Mouse (Mus musculus) forebrain, embryonic 16.5 days (tissue): ENCODE measurements at regions not wholly inside any gene's neighbourhood (a gene's known extent, or its start where the extent isn't known, plus 50 kb on each side); places are given as distances from the start of the nearest gene placed in this dataset.

ENCODE experiments used
- ATAC-seq: fragments of 200-750 bp; cut with Nextera tagmentation; 2 replicates; pipeline ENCODE4 v1.8.0; 2017; ENCODE audit warnings: mild to moderate bottlenecking, moderate library complexity
- H3K27ac ChIP-seq: fragments of 300-500 bp; sonication (generic); 2 replicates; pipeline ENCODE4 v1.5.1; 2014; ENCODE audit warnings: low read length, control low read depth
- H3K27me3 ChIP-seq: fragments of 300-500 bp; sonication (generic); replicated peaks from 2 replicates; pipeline ENCODE4 v1.6.1; 2014; ENCODE audit warnings: low read length; ENCODE audit not compliant: control insufficient read depth, insufficient read depth
- H3K36me3 ChIP-seq: fragments of 300-500 bp; sonication (generic); 2 replicates; pipeline ENCODE4 v1.6.1; 2014; ENCODE audit not compliant: control insufficient read depth, insufficient read depth
- H3K4me1 ChIP-seq: fragments of 300-500 bp; sonication (generic); replicated peaks from 2 replicates; pipeline ENCODE4 v1.6.1; 2014; ENCODE audit warnings: low read length; ENCODE audit not compliant: control insufficient read depth, insufficient read depth
- H3K4me2 ChIP-seq: fragments of 300-500 bp; sonication (generic); 2 replicates; pipeline ENCODE4 v1.6.1; 2014; ENCODE audit warnings: mild to moderate bottlenecking, low read length, control low read depth
- H3K4me3 ChIP-seq: fragments of 300-500 bp; sonication (generic); replicated peaks from 2 replicates; pipeline ENCODE4 v1.5.1; 2014; ENCODE audit warnings: mild to moderate bottlenecking, low read length, control low read depth
- H3K9ac ChIP-seq: fragments of 300-500 bp; sonication (generic); replicated peaks from 2 replicates; pipeline ENCODE4 v1.6.1; 2014; ENCODE audit warnings: low read depth, low read length, control low read depth
- H3K9me3 ChIP-seq: fragments of 300-500 bp; sonication (generic); 2 replicates; pipeline ENCODE4 v1.6.1; 2016; ENCODE audit warnings: low read length; ENCODE audit not compliant: control insufficient read depth
- WGBS: fragments of 180-500 bp; shearing (Covaris S2); extraction: QIAGEN DNeasy Blood & Tissue Kit; methylation state at CpG from one replicate; pipeline ENCODE4 v1.1.7; 2014; 5-methylcytosine and 5-hydroxymethylcytosine counted together

- H3K27ac ChIP-seq: no peak overlapping the region
- 0 out of 2 replicates have a peak, but pooled peaks have one; percentile 54 for ATAC-seq
- H3K27me3 ChIP-seq: no peaks in the 10 kb centered on the region
- H3K4me2 ChIP-seq: no peak overlapping the region
- H3K4me1 ChIP-seq: no peaks in the 10 kb centered on the region
- H3K36me3 ChIP-seq: no peaks in the 10 kb centered on the region
- H3K4me3 ChIP-seq: no peak overlapping the region
- H3K9ac ChIP-seq: no peak overlapping the region
- H3K9me3 ChIP-seq: no peaks in the 10 kb centered on the region
- 39% methylated on average over 7 of the region's 7 CpGs for WGBS
Measured at GRCm38 (mm10) chr4:89621260-89621659, 58.0 kb upstream of the Dmrta1 start.

- 48% methylated on average over 1 of the region's 1 CpGs for WGBS
- H3K27ac ChIP-seq: no peak overlapping the region
- H3K4me2 ChIP-seq: no peak overlapping the region
- no peaks in the 10 kb centered on the region for H3K9me3 ChIP-seq
- no peak overlapping the region for H3K4me3 ChIP-seq
- no peaks in the 10 kb centered on the region; the same call in 1 of the 2 replicates for H3K4me1 ChIP-seq
- no peak overlapping the region for H3K9ac ChIP-seq
- no peaks in the 10 kb centered on the region for H3K27me3 ChIP-seq
- ATAC-seq: peak; percentile 49; the same call in 1 of the 2 replicates
- H3K36me3 ChIP-seq: no peaks in the 10 kb centered on the region
Measured at GRCm38 (mm10) chr4:89604721-89605120, 74.5 kb upstream of the Dmrta1 start.

- Histone ChIP-seq H3K4me2 (no peak overlapping the region), H3K4me3 (no peak overlapping the region), H3K27ac (no peak overlapping the region), H3K36me3 (no peaks in the 10 kb centered on the region), H3K9ac (no peak overlapping the region), H3K27me3 (no peaks in the 10 kb centered on the region), H3K4me1 (no peaks in the 10 kb centered on the region), H3K9me3 (no peaks in the 10 kb centered on the region)
- ATAC-seq: peak; percentile 83
- 13% methylated on average over 10 of the region's 10 CpGs for WGBS
Measured at GRCm38 (mm10) chr4:89575529-89575928, 103.7 kb upstream of the Dmrta1 start.

GRCm38 (mm10) chr4:89554711-89555466 is 124.3 kb upstream of the Dmrta1 start:
- Histone ChIP-seq H3K9ac (no peak overlapping the region), H3K27ac (no peak overlapping the region), H3K4me2 (no peak overlapping the region), H3K36me3 (no peaks in the 10 kb centered on the region), H3K27me3 (no peaks in the 10 kb centered on the region), H3K9me3 (no peaks in the 10 kb centered on the region), H3K4me1 (no peaks in the 10 kb centered on the region), H3K4me3 (no peak overlapping the region)
- no peak for ATAC-seq
- 66% methylated on average over 7 of the region's 7 CpGs for WGBS

GRCm38 (mm10) chr4:89552556-89552955 is 126.7 kb upstream of the Dmrta1 start:
- no peak for ATAC-seq
- Histone ChIP-seq H3K27ac (no peak overlapping the region), H3K4me2 (no peak overlapping the region), H3K27me3 (no peaks in the 10 kb centered on the region), H3K9ac (no peak overlapping the region), H3K36me3 (no peaks in the 10 kb centered on the region), H3K4me3 (no peak overlapping the region), H3K9me3 (no peaks in the 10 kb centered on the region), H3K4me1 (no peaks in the 10 kb centered on the region)
- WGBS: 62% methylated on average over 6 of the region's 6 CpGs

- ATAC-seq: no peak
- no peak overlapping the region for H3K4me3 ChIP-seq
- no peak overlapping the region for H3K9ac ChIP-seq
- no peaks in the 10 kb centered on the region for H3K27me3 ChIP-seq
- WGBS: 94% methylated on average over 2 of the region's 2 CpGs
- no peaks in the 10 kb centered on the region for H3K4me1 ChIP-seq
- no peaks in the 10 kb centered on the region for H3K36me3 ChIP-seq
- no peaks in the 10 kb centered on the region for H3K9me3 ChIP-seq
- no peak overlapping the region for H3K27ac ChIP-seq
- H3K4me2 ChIP-seq: no peak overlapping the region
Measured at GRCm38 (mm10) chr4:89550515-89550914, 128.7 kb upstream of the Dmrta1 start.

- Histone ChIP-seq H3K27me3 (no peaks in the 10 kb centered on the region; the same call in 1 of the 2 replicates), H3K4me1 (no peaks in the 10 kb centered on the region), H3K9ac (no peak overlapping the region), H3K4me2 (no peak overlapping the region), H3K4me3 (no peak overlapping the region), H3K27ac (no peak overlapping the region), H3K36me3 (no peaks in the 10 kb centered on the region), H3K9me3 (no peaks in the 10 kb centered on the region)
- ATAC-seq: peak; percentile 63
- 8% methylated on average over 4 of the region's 4 CpGs for WGBS
Measured at GRCm38 (mm10) chr4:89532462-89532861, 146.8 kb upstream of the Dmrta1 start.

- Histone ChIP-seq H3K4me2 (no peak overlapping the region), H3K27me3 (peaks cover 7% of the 10 kb centered on the region; the same call in 1 of the 2 replicates), H3K36me3 (no peaks in the 10 kb centered on the region), H3K9me3 (no peaks in the 10 kb centered on the region), H3K4me1 (no peaks in the 10 kb centered on the region), H3K4me3 (no peak overlapping the region), H3K9ac (no peak overlapping the region), H3K27ac (no peak overlapping the region)
- no peak for ATAC-seq
- WGBS: 87% methylated on average over 5 of the region's 5 CpGs
Measured at GRCm38 (mm10) chr4:89530050-89530911, 149.0 kb upstream of the Dmrta1 start.

- Histone ChIP-seq H3K9ac (no peak overlapping the region), H3K27me3 (peaks cover 18% of the 10 kb centered on the region), H3K4me1 (peaks cover 3% of the 10 kb centered on the region; the same call in 1 of the 2 replicates), H3K36me3 (no peaks in the 10 kb centered on the region), H3K9me3 (no peaks in the 10 kb centered on the region), H3K27ac (no peak overlapping the region), H3K4me3 (no peak overlapping the region), H3K4me2 (no peak overlapping the region)
- ATAC-seq: no peak
- WGBS: 26% methylated on average over 1 of the region's 1 CpGs
Measured at GRCm38 (mm10) chr4:89527966-89528365, 151.3 kb upstream of the Dmrta1 start.
